Comparison of ENCODE assay signal across 1 mouse cellular context in genomic region chr4:136285348-136285810, GRCm38 (mm10).
TF ChIP-seq lines count a peak whose summit lies in the region.

No protein-coding gene starts in this region.

TF ChIP-seq in CH12.LX, 34 proteins besides CTCF, POLR2A, EP300 and RAD21:
- TF ChIP-seq HCFC1 (IDR thresholded peaks at IDR 0.05; ENCODE audit: low read depth, low read length) (peak; percentile 87), ETS1 (conservative IDR thresholded peaks at IDR 0.05; ENCODE audit: low read depth, low read length) (no peak), E2F4 (IDR thresholded peaks at IDR 0.05; ENCODE audit: insufficient replicate concordance, low read depth, low read length) (no peak), POLR2AphosphoS2 (IDR thresholded peaks at IDR 0.05; ENCODE audit: low read depth, low read length) (no peak), ZNF384 (IDR thresholded peaks at IDR 0.05; ENCODE audit: low read depth, low read length) (peak; percentile 65; the same call in 1 of the 2 replicates), SIN3A (IDR thresholded peaks at IDR 0.05; ENCODE audit: low read length) (no peak), MEF2A (IDR thresholded peaks at IDR 0.05; ENCODE audit: borderline replicate concordance, low read depth, low read length) (no peak), SMC3 (IDR thresholded peaks at IDR 0.05; ENCODE audit: low read depth, low read length) (no peak), IRF4 (IDR thresholded peaks at IDR 0.05; ENCODE audit: low read depth, low read length) (peak; percentile 61; the same call in 1 of the 2 replicates), JUND (conservative IDR thresholded peaks at IDR 0.05; ENCODE audit: low read depth, low read length) (no peak), PAX5 (IDR thresholded peaks at IDR 0.05; ENCODE audit: low read length) (no peak), GABPA (IDR thresholded peaks at IDR 0.05; ENCODE audit: insufficient replicate concordance, low read depth, low read length) (peak; percentile 78; the same call in 1 of the 2 replicates), TCF12 (IDR thresholded peaks at IDR 0.05; ENCODE audit: low read depth, low read length) (no peak), RCOR1 (conservative IDR thresholded peaks at IDR 0.05; ENCODE audit: low read depth, low read length) (no peak), ZKSCAN1 (IDR thresholded peaks at IDR 0.05; ENCODE audit: borderline replicate concordance, low read depth, low read length) (no peak), BHLHE40 (IDR thresholded peaks at IDR 0.05; ENCODE audit: low read depth, low read length) (peak; percentile 32; the same call in 1 of the 2 replicates), CHD1 (IDR thresholded peaks at IDR 0.05; ENCODE audit: low read depth, low read length) (no peak), MXI1 (IDR thresholded peaks at IDR 0.05; ENCODE audit: low read depth, low read length) (no peak), MAFK (IDR thresholded peaks at IDR 0.05; ENCODE audit: insufficient replicate concordance, low read length) (no peak), ZMIZ1 (IDR thresholded peaks at IDR 0.05; ENCODE audit: low read depth, low read length) (no peak), TBP (conservative IDR thresholded peaks at IDR 0.05; ENCODE audit: low read depth, low read length) (0 out of 2 replicates have a peak, but pooled peaks have one; percentile 35), MAZ (IDR thresholded peaks at IDR 0.05; ENCODE audit: low read depth, low read length) (0 out of 2 replicates have a peak, but pooled peaks have one; percentile 2), NRF1 (IDR thresholded peaks at IDR 0.05; ENCODE audit: low read depth, low read length) (no peak; the same call in 1 of the 2 replicates), USF1 (IDR thresholded peaks at IDR 0.05; ENCODE audit: low read depth, low read length) (no peak), NELFE (IDR thresholded peaks at IDR 0.05; ENCODE audit: low read depth, low read length) (peak; percentile 22; the same call in 1 of the 2 replicates), CHD2 (IDR thresholded peaks at IDR 0.05; ENCODE audit: low read length) (no peak), ELF1 (IDR thresholded peaks at IDR 0.05; ENCODE audit: low read depth, low read length) (peak; percentile 83), MAX (IDR thresholded peaks at IDR 0.05; ENCODE audit: low read length) (peak; percentile 46; the same call in 1 of the 2 replicates), USF2 (conservative IDR thresholded peaks at IDR 0.05; ENCODE audit: low read depth, low read length) (no peak; the same call in 1 of the 2 replicates), JUN (IDR thresholded peaks at IDR 0.05; ENCODE audit: insufficient read depth, low read depth, low read length) (no peak), MYC (IDR thresholded peaks at IDR 0.05; ENCODE audit: low read depth, low read length) (no peak), KAT2A (IDR thresholded peaks at IDR 0.05; ENCODE audit: insufficient replicate concordance, low read length) (peak; percentile 95; the same call in 1 of the 2 replicates), UBTF (IDR thresholded peaks at IDR 0.05; ENCODE audit: low read depth, low read length) (no peak), ZC3H11A (IDR thresholded peaks at IDR 0.05; ENCODE audit: low read depth, low read length) (no peak)
